Mouse (Mus musculus) lung, adult 10 weeks (tissue): Measurements from ENCODE around the gene Sirt1. TPM values are rescaled to one million over a fixed set of nuclear protein-coding genes. Genes with fewer than 3 reads are reported as not detected.

Experiments used
- polyA plus RNA-seq: library from polyadenylated mRNA; stranded (reverse); fragments of 350-450 nt; fragmentation: Illumina TruSeq; extraction: RNeasy Lipid Tissue Mini Kit (QIAGEN cat#74804); gene quantifications from one replicate; pipeline ENCODE4 v1.2.3, GENCODE M21; 2014; ENCODE audit warnings: low read depth, low replicate concordance; ENCODE audit not compliant: insufficient read depth

Sirt1 gene
- 11.9 TPM for polyA plus RNA-seq

GRCm38 (mm10) chr10:63381498-63382280, at the start of gene Sirt1:
Sirt1 (minus strand) TSS chr10:63381704.

GRCm38 (mm10) chr10:63429785-63430305, 48.3 kb upstream of the Sirt1 start, which contains the start of gene Ctnna3:
Ctnna3 (plus strand) TSS chr10:63430098.

GRCm38 (mm10) chr10:63421739-63422735, 40.5 kb upstream of the Sirt1 start, which contains the start of gene Gm7075:
Gm7075 (minus strand) TSS chr10:63421789.

GRCm38 (mm10) chr10:63382372-63383279, 1.1 kb upstream of the Sirt1 start, which contains the start of gene Dnajc12:
Dnajc12 (plus strand) TSS chr10:63382443.

Other genes with a start within 250 kb of the Sirt1 start
- 0.37 TPM for gene Mypn, start 177.8 kb downstream of the Sirt1 start, polyA plus RNA-seq
- 36.8 TPM for gene Herc4, start 137.9 kb downstream of the Sirt1 start, polyA plus RNA-seq
- 14.6 TPM for gene Dnajc12, start 739 bp upstream of the Sirt1 start, polyA plus RNA-seq
- gene Gm7075, start 40.1 kb upstream of the Sirt1 start, polyA plus RNA-seq: not detected
- 0.13 TPM for gene Ctnna3, start 48.4 kb upstream of the Sirt1 start, polyA plus RNA-seq